Mouse (Mus musculus): ENCODE measurements around the gene Flvcr2. TPM values are rescaled to one million over a fixed set of nuclear protein-coding genes. Genes with fewer than 3 reads are reported as not detected.

Gene Flvcr2
- polyA plus RNA-seq, 1 experiment = 0.47 TPM

DNA sequence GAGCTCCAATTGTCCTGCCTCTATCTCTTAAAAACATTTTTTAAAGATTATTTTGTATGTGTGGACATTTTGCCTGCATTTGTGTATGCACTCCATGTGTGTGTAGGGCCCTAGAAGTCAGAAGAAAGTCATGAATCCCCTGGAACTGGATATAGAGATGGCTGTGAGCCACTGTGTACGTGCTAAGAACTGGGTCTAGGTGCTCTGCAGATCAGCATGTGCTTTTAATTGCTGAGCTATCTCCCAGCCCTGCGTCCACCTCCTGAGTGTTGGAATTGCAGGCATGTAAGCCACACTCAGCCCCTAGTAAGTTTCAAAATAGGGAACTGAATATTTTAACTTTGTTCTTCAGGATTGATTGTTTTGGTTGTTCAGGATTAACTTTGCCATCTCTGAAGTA lies 88.2 kb downstream of the Flvcr2 start:
- WGBS = 90% methylated on average over 2 of the region's 2 CpGs
- Histone ChIP-seq H3K36me3 (ENCODE audit: control insufficient read depth, insufficient read depth, low read length) (peaks cover 9% of the 10 kb centered on the region; the same call in 1 of the 2 replicates), H3K27me3 (ENCODE audit: control insufficient read depth, insufficient read depth, low read length) (no peaks in the 10 kb centered on the region), H3K4me3 (ENCODE audit: control insufficient read depth, insufficient read depth, low read length) (no peak overlapping the region), H3K27ac (ENCODE audit: control insufficient read depth, insufficient read depth, low read length) (no peak overlapping the region), H3K4me1 (replicated peaks; ENCODE audit: control insufficient read depth, insufficient read depth, low read length) (peaks cover 8% of the 10 kb centered on the region)
- TF ChIP-seq POLR2A (IDR thresholded peaks at IDR 0.05; ENCODE audit: control insufficient read depth, extremely low read depth, insufficient read depth, low read length, poor library complexity) (no peak), CTCF (IDR thresholded peaks at IDR 0.05; ENCODE audit: borderline replicate concordance, control insufficient read depth, extremely low read depth, insufficient read depth, low read length, poor library complexity) (no peak)
- no peak for DNase-seq

DNA sequence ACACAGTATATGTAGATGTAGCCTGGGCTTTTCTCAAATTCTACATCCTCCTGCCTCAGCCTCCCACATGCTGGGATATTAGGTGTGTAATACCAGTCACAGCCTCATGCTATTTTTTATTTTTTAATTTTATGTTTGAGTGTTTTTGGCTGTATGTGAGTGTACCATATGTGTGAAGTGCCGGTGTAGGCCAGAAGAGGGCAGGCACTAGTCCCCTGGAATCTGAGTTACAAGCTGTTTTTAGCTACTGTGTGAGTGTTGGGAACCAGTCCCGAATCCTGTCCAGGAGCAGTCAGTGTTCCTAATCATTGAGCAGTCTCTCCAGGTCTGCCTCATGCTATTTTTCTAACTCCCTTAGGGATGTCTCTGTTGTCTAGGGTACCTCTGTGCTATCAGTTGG lies 91.4 kb downstream of the Flvcr2 start:
- Histone ChIP-seq H3K4me3 (ENCODE audit: control insufficient read depth, insufficient read depth, low read length) (no peak overlapping the region), H3K27me3 (ENCODE audit: control insufficient read depth, insufficient read depth, low read length) (no peaks in the 10 kb centered on the region), H3K4me1 (replicated peaks; ENCODE audit: control insufficient read depth, insufficient read depth, low read length) (peaks cover 10% of the 10 kb centered on the region), H3K27ac (ENCODE audit: control insufficient read depth, insufficient read depth, low read length) (no peak overlapping the region), H3K36me3 (ENCODE audit: control insufficient read depth, insufficient read depth, low read length) (0 out of 2 replicates have a peak, but pooled peaks cover 5% of the 10 kb centered on the region)
- 98% methylated on average over 2 of the region's 2 CpGs for WGBS
- TF ChIP-seq CTCF (IDR thresholded peaks at IDR 0.05; ENCODE audit: borderline replicate concordance, control insufficient read depth, extremely low read depth, insufficient read depth, low read length, poor library complexity) (no peak), POLR2A (IDR thresholded peaks at IDR 0.05; ENCODE audit: control insufficient read depth, extremely low read depth, insufficient read depth, low read length, poor library complexity) (no peak)
- no peak for DNase-seq

DNA sequence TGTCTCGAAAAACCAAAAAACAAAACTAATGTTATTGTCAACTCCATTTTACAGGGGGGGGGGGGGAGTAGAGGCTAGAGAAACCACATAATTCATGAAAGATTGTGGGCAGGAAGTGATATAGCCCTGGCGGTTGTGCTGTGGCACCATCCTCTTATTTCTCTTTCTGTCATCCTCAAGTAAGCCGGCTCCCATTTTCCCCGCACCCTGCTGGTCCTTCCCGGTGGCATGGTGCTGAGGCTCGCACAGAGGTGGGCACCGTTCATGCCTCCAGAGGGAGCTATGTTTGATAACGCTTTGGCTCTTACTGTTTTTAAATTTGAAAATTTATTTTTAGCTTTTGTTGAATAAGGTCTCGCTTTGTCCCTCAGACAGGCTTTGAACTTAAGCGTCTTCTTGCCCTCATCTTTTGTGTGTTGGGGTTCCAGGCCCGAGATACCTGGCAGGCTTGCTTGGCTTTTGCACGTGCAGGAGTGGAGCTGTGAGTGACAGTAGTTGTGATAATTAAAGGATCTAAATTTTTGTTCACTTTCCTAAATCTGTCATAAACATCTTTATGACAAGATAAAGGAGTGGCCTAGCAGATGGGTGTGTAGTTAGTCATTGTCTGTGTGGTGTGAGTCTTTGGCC lies 93.1 kb downstream of the Flvcr2 start:
- H3K27ac ChIP-seq (ENCODE audit: control insufficient read depth, insufficient read depth, low read length) = no peak overlapping the region
- H3K27me3 ChIP-seq (ENCODE audit: control insufficient read depth, insufficient read depth, low read length) = no peaks in the 10 kb centered on the region
- peaks cover 10% of the 10 kb centered on the region for H3K4me1 ChIP-seq (replicated peaks; ENCODE audit: control insufficient read depth, insufficient read depth, low read length)
- no peak for TF ChIP-seq POLR2A (IDR thresholded peaks at IDR 0.05; ENCODE audit: control insufficient read depth, extremely low read depth, insufficient read depth, low read length, poor library complexity)
- no peak for TF ChIP-seq CTCF (IDR thresholded peaks at IDR 0.05; ENCODE audit: borderline replicate concordance, control insufficient read depth, extremely low read depth, insufficient read depth, low read length, poor library complexity)
- H3K4me3 ChIP-seq (ENCODE audit: control insufficient read depth, insufficient read depth, low read length) = no peak overlapping the region
- 25% methylated on average over 12 of the region's 12 CpGs for WGBS
- H3K36me3 ChIP-seq (ENCODE audit: control insufficient read depth, insufficient read depth, low read length) = 0 out of 2 replicates have a peak, but pooled peaks cover 2% of the 10 kb centered on the region
- peak; percentile 47 for DNase-seq

DNA sequence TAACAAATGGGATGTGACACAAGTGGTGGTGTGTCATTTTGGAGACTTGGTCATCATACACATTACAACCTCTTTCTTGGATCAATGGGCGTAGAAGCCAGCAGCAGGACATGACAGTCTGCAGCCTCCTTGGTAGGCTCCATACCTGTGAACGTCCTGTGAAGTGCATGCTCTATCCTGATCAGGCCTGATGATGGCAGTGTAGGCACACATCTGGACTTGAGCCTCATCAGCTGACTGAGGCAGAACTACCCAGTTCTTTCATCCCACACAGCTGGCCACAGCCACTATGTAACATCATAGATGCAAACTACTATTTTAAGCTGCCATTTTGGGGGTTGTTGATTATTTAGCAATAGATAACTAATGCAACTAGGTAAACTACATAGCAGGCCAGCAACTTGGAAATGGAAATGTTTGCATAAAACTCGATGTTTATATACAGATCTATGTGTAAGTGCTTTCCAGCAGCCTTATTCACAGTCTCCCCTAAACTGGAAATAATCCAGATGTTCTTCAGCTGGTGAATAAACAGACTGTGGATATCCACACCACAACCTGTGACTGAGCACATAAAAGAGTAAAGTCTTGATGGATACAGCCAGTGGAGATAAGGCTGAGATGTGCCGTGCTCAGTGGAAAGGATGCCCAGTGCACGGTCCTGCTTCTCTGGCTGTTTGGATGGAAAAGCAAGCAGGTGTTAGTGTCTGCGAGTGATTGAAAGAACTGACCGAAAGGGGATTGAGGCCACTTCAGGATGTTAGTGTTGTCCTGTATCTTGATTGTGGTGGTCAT lies 102.0 kb downstream of the Flvcr2 start:
- H3K27ac ChIP-seq (ENCODE audit: control insufficient read depth, insufficient read depth, low read length) = no peak overlapping the region
- H3K4me3 ChIP-seq (ENCODE audit: control insufficient read depth, insufficient read depth, low read length) = no peak overlapping the region
- H3K4me1 ChIP-seq (replicated peaks; ENCODE audit: control insufficient read depth, insufficient read depth, low read length) = no peaks in the 10 kb centered on the region
- H3K36me3 ChIP-seq (ENCODE audit: control insufficient read depth, insufficient read depth, low read length) = peaks cover 3% of the 10 kb centered on the region
- TF ChIP-seq CTCF (IDR thresholded peaks at IDR 0.05; ENCODE audit: borderline replicate concordance, control insufficient read depth, extremely low read depth, insufficient read depth, low read length, poor library complexity) = no peak
- TF ChIP-seq POLR2A (IDR thresholded peaks at IDR 0.05; ENCODE audit: control insufficient read depth, extremely low read depth, insufficient read depth, low read length, poor library complexity) = no peak
- no peak for DNase-seq
- H3K27me3 ChIP-seq (ENCODE audit: control insufficient read depth, insufficient read depth, low read length) = no peaks in the 10 kb centered on the region
- WGBS = 93% methylated on average over 7 of the region's 7 CpGs

DNA sequence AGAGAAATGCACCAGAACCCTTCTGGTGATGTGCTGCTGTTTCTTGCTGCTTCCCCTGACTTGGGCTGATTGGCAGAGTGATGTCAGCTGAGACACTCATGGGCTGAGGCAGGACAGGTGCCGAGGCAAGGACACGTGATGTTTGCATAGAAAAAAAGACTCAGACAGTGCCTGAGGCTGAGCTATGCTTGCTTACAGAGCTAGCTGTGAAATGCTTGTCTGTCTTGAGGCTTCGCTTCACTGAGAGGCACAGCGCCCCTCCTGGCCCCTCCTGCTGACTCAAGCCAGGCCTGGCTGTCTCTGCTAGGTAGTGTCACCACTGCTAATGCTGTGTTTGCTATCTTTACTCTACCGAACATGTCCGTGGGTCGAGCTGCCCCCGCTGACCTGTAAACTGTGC lies 104.3 kb downstream of the Flvcr2 start:
- Histone ChIP-seq H3K27ac (ENCODE audit: control insufficient read depth, insufficient read depth, low read length) (no peak overlapping the region), H3K27me3 (ENCODE audit: control insufficient read depth, insufficient read depth, low read length) (no peaks in the 10 kb centered on the region), H3K4me3 (ENCODE audit: control insufficient read depth, insufficient read depth, low read length) (no peak overlapping the region), H3K36me3 (ENCODE audit: control insufficient read depth, insufficient read depth, low read length) (peaks cover 3% of the 10 kb centered on the region), H3K4me1 (replicated peaks; ENCODE audit: control insufficient read depth, insufficient read depth, low read length) (no peaks in the 10 kb centered on the region)
- WGBS = 96% methylated on average over 8 of the region's 8 CpGs
- DNase-seq = no peak
- no peak for TF ChIP-seq CTCF (IDR thresholded peaks at IDR 0.05; ENCODE audit: borderline replicate concordance, control insufficient read depth, extremely low read depth, insufficient read depth, low read length, poor library complexity)
- TF ChIP-seq POLR2A (IDR thresholded peaks at IDR 0.05; ENCODE audit: control insufficient read depth, extremely low read depth, insufficient read depth, low read length, poor library complexity) = no peak

DNA sequence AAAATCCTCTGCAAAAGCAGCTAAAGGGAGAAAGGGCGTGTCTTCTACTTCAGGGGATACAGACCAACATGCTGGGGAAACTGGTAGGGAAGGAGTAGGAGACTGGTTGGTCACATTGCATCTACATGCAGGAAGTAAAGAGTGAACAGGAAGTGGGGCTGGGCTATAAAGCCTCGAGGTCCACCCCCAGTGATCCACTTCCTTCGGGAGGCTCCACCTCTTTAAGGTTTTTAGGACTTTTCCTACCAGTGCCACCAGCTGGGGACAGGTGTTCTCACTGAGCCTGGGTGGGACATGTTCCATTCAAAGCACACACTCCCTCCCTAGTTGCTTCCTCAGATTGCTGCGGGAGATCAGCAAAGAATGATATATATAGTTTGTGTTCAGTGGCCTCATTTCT lies 107.5 kb downstream of the Flvcr2 start:
- Histone ChIP-seq H3K4me1 (replicated peaks; ENCODE audit: control insufficient read depth, insufficient read depth, low read length) (no peaks in the 10 kb centered on the region), H3K27ac (ENCODE audit: control insufficient read depth, insufficient read depth, low read length) (no peak overlapping the region)

More for the DNA sequence above, 107.5 kb downstream of the Flvcr2 start:
- 88% methylated on average over 4 of the region's 4 CpGs for WGBS
- H3K4me3 ChIP-seq (ENCODE audit: control insufficient read depth, insufficient read depth, low read length) = no peak overlapping the region
- TF ChIP-seq POLR2A (IDR thresholded peaks at IDR 0.05; ENCODE audit: control insufficient read depth, extremely low read depth, insufficient read depth, low read length, poor library complexity) (no peak), CTCF (IDR thresholded peaks at IDR 0.05; ENCODE audit: borderline replicate concordance, control insufficient read depth, extremely low read depth, insufficient read depth, low read length, poor library complexity) (no peak)
- DNase-seq = no peak
- H3K36me3 ChIP-seq (ENCODE audit: control insufficient read depth, insufficient read depth, low read length) = no peaks in the 10 kb centered on the region; the same call in none of the 2 replicates
- H3K27me3 ChIP-seq (ENCODE audit: control insufficient read depth, insufficient read depth, low read length) = no peaks in the 10 kb centered on the region

Measured in thymus, adult 2 months (tissue).